Mouse (Mus musculus) adrenal gland, postnatal 10 days (tissue): Measurements from ENCODE around the gene Usp15. TPM values are rescaled to one million over a fixed set of nuclear protein-coding genes. Genes with fewer than 3 reads are reported as not detected.
"Not testable (repeated sequence)": the region's sequence is repeated elsewhere in the genome, so short reads cannot be mapped to it uniquely, and the experiment has no call there.

ENCODE experiments used
- DNase-seq: peaks from one replicate; pipeline ENCODE4 v3.0.0; 2021; ENCODE audit warnings: mixed read lengths
- long read RNA-seq, 2 experiments: library from polyadenylated mRNA; stranded (forward); transcript quantifications; one replicate each; pipeline ENCODE4 v2.0.0; 2021
- total RNA-seq, 2 experiments: library from RNA; stranded (reverse); gene quantifications; 2 replicates each; pipeline ENCODE4 v1.2.3; 2021

Usp15 gene
- total RNA-seq, result 10 to 100 TPM; 74.7 to 85.6 TPM
- long read RNA-seq, experiment 1, full-length matches to known transcripts, result 57 of 72 reads
- long read RNA-seq, experiment 1, partial matches to known transcripts, result 7 of 72 reads
- long read RNA-seq, experiment 1, other reads (novel, unspliced or antisense), result 8 of 72 reads
- long read RNA-seq, experiment 2, full-length matches to known transcripts, result 29 of 34 reads
- long read RNA-seq, experiment 2, partial matches to known transcripts, result 1 of 34 reads
- long read RNA-seq, experiment 2, other reads (novel, unspliced or antisense), result 4 of 34 reads

- peak; percentile 98 for DNase-seq
Measured at GRCm38 (mm10) chr10:123196835-123197559, at the start of gene Usp15. Usp15 (minus strand) TSS chr10:123196995.

- no peak for DNase-seq
Measured at GRCm38 (mm10) chr10:123229420-123229819, 32.6 kb upstream of the Usp15 start.

- DNase-seq, result no peak
Measured at GRCm38 (mm10) chr10:123222785-123223184, 26.0 kb upstream of the Usp15 start.

- DNase-seq, result no peak
Measured at GRCm38 (mm10) chr10:123209517-123209916, 12.7 kb upstream of the Usp15 start.

GRCm38 (mm10) chr10:123208336-123208735, 11.5 kb upstream of the Usp15 start:
- no peak for DNase-seq

- DNase-seq, result no peak
Measured at GRCm38 (mm10) chr10:123206074-123206473, 9.3 kb upstream of the Usp15 start.

GRCm38 (mm10) chr10:123205364-123205763, 8.6 kb upstream of the Usp15 start:
- not testable (repeated sequence) for DNase-seq

GRCm38 (mm10) chr10:123201981-123202758, 5.4 kb upstream of the Usp15 start:
- DNase-seq, result no peak

GRCm38 (mm10) chr10:123201436-123201835, 4.6 kb upstream of the Usp15 start:
- no peak for DNase-seq

- DNase-seq, result no peak
Measured at GRCm38 (mm10) chr10:123200996-123201395, 4.2 kb upstream of the Usp15 start.

- no peak for DNase-seq
Measured at GRCm38 (mm10) chr10:123200320-123200659, 3.5 kb upstream of the Usp15 start.

GRCm38 (mm10) chr10:123199615-123200319, 3.0 kb upstream of the Usp15 start:
- DNase-seq, result no peak

- peak; percentile 38 for DNase-seq
Measured at GRCm38 (mm10) chr10:123199119-123199518, 2.3 kb upstream of the Usp15 start.

GRCm38 (mm10) chr10:123198183-123198582, 1.4 kb upstream of the Usp15 start:
- no peak for DNase-seq

GRCm38 (mm10) chr10:123195961-123196834, 597 bp downstream of the Usp15 start:
- DNase-seq, result peak; percentile 49

- DNase-seq, result no peak
Measured at GRCm38 (mm10) chr10:123195501-123195900, 1.3 kb downstream of the Usp15 start.

GRCm38 (mm10) chr10:123191038-123191437, 5.8 kb downstream of the Usp15 start:
- DNase-seq, result no peak

- DNase-seq, result no peak
Measured at GRCm38 (mm10) chr10:123187337-123187736, 9.5 kb downstream of the Usp15 start.

GRCm38 (mm10) chr10:123185907-123186306, 10.9 kb downstream of the Usp15 start:
- DNase-seq, result no peak

GRCm38 (mm10) chr10:123183743-123184142, 13.1 kb downstream of the Usp15 start:
- DNase-seq, result no peak

GRCm38 (mm10) chr10:123183243-123183642, 13.6 kb downstream of the Usp15 start:
- no peak for DNase-seq
